Mouse (Mus musculus): ENCODE data around the gene Rassf1.
A peak's percentile ranks its signal among the peaks of the same experiment; 100 is the strongest.

Gene Rassf1

GRCm38 (mm10) chr9:107556346-107556745 is 5.0 kb downstream of the Rassf1 start:
- peak; percentile 42 for DNase-seq (ENCODE audit: low read depth)

- peak; percentile 96 for DNase-seq (ENCODE audit: low read depth)
Observed at GRCm38 (mm10) chr9:107563029-107563581, 11.8 kb downstream of the Rassf1 start, which contains the start of gene Tusc2. Tusc2 (plus strand) TSS chr9:107563255.

GRCm38 (mm10) chr9:107565556-107565955 is 14.2 kb downstream of the Rassf1 start:
- peak; percentile 35 for DNase-seq (ENCODE audit: low read depth)

- DNase-seq (ENCODE audit: low read depth): peak; percentile 79
Observed at GRCm38 (mm10) chr9:107566041-107566709, 14.8 kb downstream of the Rassf1 start.

GRCm38 (mm10) chr9:107566855-107567254 is 15.5 kb downstream of the Rassf1 start:
- no peak for DNase-seq (ENCODE audit: low read depth)

GRCm38 (mm10) chr9:107567702-107568319 is 16.5 kb downstream of the Rassf1 start, which contains the start of gene Hyal2:
Hyal2 (plus strand) TSS chr9:107567945.
- DNase-seq (ENCODE audit: low read depth): no peak

- DNase-seq (ENCODE audit: low read depth): peak; percentile 92
Observed at GRCm38 (mm10) chr9:107568331-107569261, 17.2 kb downstream of the Rassf1 start.

- no peak for DNase-seq (ENCODE audit: low read depth)
Observed at GRCm38 (mm10) chr9:107569270-107569669, 17.9 kb downstream of the Rassf1 start.

- DNase-seq (ENCODE audit: low read depth): no peak
Observed at GRCm38 (mm10) chr9:107570016-107570415, 18.7 kb downstream of the Rassf1 start.

GRCm38 (mm10) chr9:107570845-107571244 is 19.5 kb downstream of the Rassf1 start:
- DNase-seq (ENCODE audit: low read depth): no peak

- DNase-seq (ENCODE audit: low read depth): no peak
Observed at GRCm38 (mm10) chr9:107571534-107572326, 20.4 kb downstream of the Rassf1 start.

- no peak for DNase-seq (ENCODE audit: low read depth)
Observed at GRCm38 (mm10) chr9:107572327-107572662, 20.9 kb downstream of the Rassf1 start.

- DNase-seq (ENCODE audit: low read depth): peak; percentile 57
Observed at GRCm38 (mm10) chr9:107573774-107574173, 22.4 kb downstream of the Rassf1 start.

GRCm38 (mm10) chr9:107575579-107576356 is 24.4 kb downstream of the Rassf1 start:
- DNase-seq (ENCODE audit: low read depth): no peak

GRCm38 (mm10) chr9:107576357-107577107 is 25.2 kb downstream of the Rassf1 start, which contains the start of gene Hyal1:
Hyal1 (plus strand) TSS chr9:107576927.
- peak; percentile 71 for DNase-seq (ENCODE audit: low read depth)

GRCm38 (mm10) chr9:107577871-107578270 is 26.5 kb downstream of the Rassf1 start:
- DNase-seq (ENCODE audit: low read depth): no peak

GRCm38 (mm10) chr9:107578587-107578986 is 27.2 kb downstream of the Rassf1 start, which contains the start of gene Naa80:
Naa80 (plus strand) TSS chr9:107578887.
- DNase-seq (ENCODE audit: low read depth): no peak

GRCm38 (mm10) chr9:107579023-107579900 is 27.9 kb downstream of the Rassf1 start:
- peak; percentile 46 for DNase-seq (ENCODE audit: low read depth)

Measured in 416B (cell line).